Mouse (Mus musculus) intestine, embryonic 14.5 days (tissue): ENCODE measurements around the gene Dpp7. TPM values are rescaled to one million over a fixed set of nuclear protein-coding genes. Genes with fewer than 3 reads are reported as not detected.

Experiments
- ATAC-seq: fragments of 200-750 bp; cut with Nextera tagmentation; replicated peaks from 2 replicates; pipeline ENCODE4 v1.8.0; 2017; ENCODE audit warnings: low read depth, moderate number of reproducible peaks, moderate TSS enrichment, moderate library complexity; ENCODE audit not compliant: low FRiP score, low TSS enrichment
- DNase-seq: peaks from one replicate; pipeline ENCODE4 v3.0.0-alpha.2; 2018; ENCODE audit warnings: low spot score
- H3K27ac ChIP-seq: fragments of 300-500 bp; sonication (generic); 2 replicates; pipeline ENCODE4 v1.5.1; 2014; ENCODE audit warnings: low read depth, mild to moderate bottlenecking, control low read depth
- H3K27me3 ChIP-seq: fragments of 300-500 bp; sonication (generic); replicated peaks from 2 replicates; pipeline ENCODE4 v1.6.1; 2014; ENCODE audit warnings: low read length, control low read depth; ENCODE audit not compliant: control insufficient read depth, insufficient read depth
- H3K36me3 ChIP-seq: fragments of 300-500 bp; sonication (generic); 2 replicates; pipeline ENCODE4 v1.6.1; 2014; ENCODE audit warnings: low read length, control low read depth; ENCODE audit not compliant: control insufficient read depth, insufficient read depth
- H3K4me1 ChIP-seq: fragments of 300-500 bp; sonication (generic); replicated peaks from 2 replicates; pipeline ENCODE4 v1.6.1; 2014; ENCODE audit warnings: low read length, control low read depth, mixed read lengths; ENCODE audit not compliant: control insufficient read depth, insufficient read depth
- H3K4me2 ChIP-seq: fragments of 300-500 bp; sonication (generic); 2 replicates; pipeline ENCODE4 v1.6.1; 2014; ENCODE audit warnings: low read length
- H3K4me3 ChIP-seq: fragments of 300-500 bp; sonication (generic); 2 replicates; pipeline ENCODE4 v1.5.1; 2014; ENCODE audit warnings: low read depth, low read length, control low read depth, mixed read lengths
- H3K9ac ChIP-seq: fragments of 300-500 bp; sonication (generic); 2 replicates; pipeline ENCODE4 v1.6.1; 2014; ENCODE audit warnings: mild to moderate bottlenecking, low read length
- H3K9me3 ChIP-seq: fragments of 300-500 bp; sonication (generic); 2 replicates; pipeline ENCODE4 v1.6.1; 2016; ENCODE audit warnings: low read length, control low read depth; ENCODE audit not compliant: control insufficient read depth
- WGBS: fragments of 180-500 bp; shearing (Covaris S2); extraction: QIAGEN DNeasy Blood & Tissue Kit; methylation state at CpG from one replicate; pipeline ENCODE4 v1.1.7; 2014; 5-methylcytosine and 5-hydroxymethylcytosine counted together
- polyA plus RNA-seq: library from polyadenylated mRNA; unstranded; fragments of >200 nt; fragmentation: Nextera tagmentation; extraction: Ambion mirVana; gene quantifications from 2 replicates; pipeline ENCODE4 v1.2.1, GENCODE M21; 2014

The Dpp7 gene
- 24.1 and 26.5 TPM in 2 replicates for polyA plus RNA-seq

DNA sequence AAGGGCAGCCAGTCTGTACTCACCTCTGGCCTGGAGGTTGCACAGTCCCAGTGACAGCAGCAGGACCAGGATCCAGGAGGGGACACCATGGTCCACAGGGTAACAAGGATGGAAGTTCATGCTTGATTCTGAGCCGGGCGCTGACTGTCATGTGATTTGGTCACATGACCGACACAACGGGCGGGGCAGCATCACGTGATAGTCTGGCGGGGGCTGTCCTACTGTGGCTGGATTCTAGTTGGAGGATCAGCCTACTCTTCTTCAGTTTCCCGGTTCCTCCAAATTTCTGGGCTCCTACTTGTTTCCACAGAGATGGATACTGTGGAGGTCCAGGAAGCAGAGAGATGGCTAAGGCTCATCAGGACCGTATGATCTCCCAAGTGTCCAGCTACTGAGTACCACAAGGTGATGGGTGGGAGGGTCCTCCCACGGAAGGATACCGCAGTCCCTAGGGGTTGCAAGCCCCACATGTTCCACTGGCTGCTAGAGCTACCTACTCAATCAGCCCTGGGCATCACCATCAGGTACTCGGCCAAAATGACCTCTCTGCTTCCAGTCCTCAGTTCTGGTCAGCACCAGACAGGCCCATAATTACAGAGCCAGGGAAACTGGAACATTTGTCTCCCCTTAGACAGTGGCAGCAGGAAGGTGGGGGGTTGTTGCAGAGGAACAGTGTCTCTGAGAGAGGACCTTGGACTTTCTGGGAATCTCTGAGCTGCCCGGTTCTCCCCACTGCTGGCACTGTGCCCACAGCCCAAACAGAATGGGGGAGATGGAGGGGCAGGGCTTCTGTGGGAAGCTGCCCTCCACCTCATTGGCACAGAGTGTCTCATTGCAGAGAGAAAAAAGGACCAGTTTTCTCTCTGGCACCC lies at the start of gene Dpp7:
Gene Dpp7 (minus strand): TSS at position 152 of the 872 bp plus-strand sequence.
- peak within 1 kb of the TSS; percentile 95 for H3K4me2 ChIP-seq
- H3K36me3 ChIP-seq, result peaks cover 21% of the 10 kb centered on the region
- no peaks in the 10 kb centered on the region for H3K9me3 ChIP-seq
- no peaks in the 10 kb centered on the region for H3K27me3 ChIP-seq
- H3K27ac ChIP-seq, result no peak within 1 kb of the TSS
- peak within 1 kb of the TSS; percentile 45 for H3K9ac ChIP-seq
- DNase-seq, result peak; percentile 93
- peaks cover 12% of the 10 kb centered on the region for H3K4me1 ChIP-seq
- peak; percentile 76 for ATAC-seq
- peak within 1 kb of the TSS; percentile 40 for H3K4me3 ChIP-seq
- 2% methylated on average over 13 of the region's 13 CpGs for WGBS

DNA sequence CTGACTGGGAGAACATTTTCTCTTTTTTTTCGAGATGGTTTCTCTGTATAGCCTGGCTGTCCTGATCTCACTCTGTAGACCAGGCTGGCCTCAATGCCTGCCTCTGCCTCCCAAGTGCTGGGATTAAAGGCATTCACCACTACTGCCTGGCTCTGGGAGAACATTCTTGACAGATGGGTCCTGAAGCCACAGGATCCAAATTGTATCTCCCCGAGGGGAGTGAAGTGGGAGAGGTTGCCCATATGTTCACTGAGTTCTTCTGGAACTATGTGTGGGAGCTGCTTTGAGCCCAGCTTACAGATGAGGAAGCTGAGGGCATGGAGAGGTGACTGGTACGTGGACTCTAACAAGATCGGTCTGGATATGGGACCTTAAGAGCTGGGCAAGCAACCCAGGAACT lies 47.8 kb upstream of the Dpp7 start:
- Histone ChIP-seq H3K4me3 (no peak overlapping the region), H3K27ac (no peak overlapping the region), H3K4me1 (no peaks in the 10 kb centered on the region), H3K27me3 (peaks cover 59% of the 10 kb centered on the region), H3K36me3 (no peaks in the 10 kb centered on the region), H3K9me3 (no peaks in the 10 kb centered on the region), H3K9ac (no peak overlapping the region), H3K4me2 (peak overlapping the region; percentile 60)
- ATAC-seq (no peak), DNase-seq (no peak)
- WGBS, result 76% methylated on average over 4 of the region's 4 CpGs

DNA sequence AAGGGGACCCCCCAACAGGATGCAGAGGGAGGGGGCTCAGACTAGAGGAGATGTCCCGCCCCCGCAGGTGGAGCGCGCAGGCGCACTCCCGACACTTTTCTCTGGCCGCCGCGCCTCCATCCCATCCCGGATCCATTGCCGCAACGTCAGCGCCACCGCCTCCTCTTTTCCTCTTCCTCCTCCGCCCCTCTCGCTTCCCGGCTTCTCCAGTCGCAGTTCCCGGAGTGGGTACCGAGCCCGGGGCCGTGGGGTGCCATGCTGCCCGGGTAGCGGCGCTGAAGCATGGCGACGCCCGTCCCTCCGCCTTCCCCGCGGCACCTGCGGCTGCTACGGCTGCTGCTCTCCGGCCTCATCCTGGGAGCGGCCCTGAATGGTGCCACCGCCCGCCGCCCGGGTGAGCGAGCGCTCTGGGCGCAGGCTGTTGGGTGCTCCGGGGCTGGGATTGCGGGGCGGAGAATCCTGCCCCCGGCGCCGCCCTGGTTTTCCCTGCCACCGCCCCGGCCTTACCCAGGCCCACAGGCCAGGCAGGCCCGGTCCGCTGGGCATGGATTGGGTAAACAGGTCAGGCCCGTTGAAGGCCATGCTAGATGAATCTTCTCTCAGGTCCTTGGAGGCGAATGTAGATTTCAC lies 46.9 kb upstream of the Dpp7 start:
- Histone ChIP-seq H3K9ac (peak overlapping the region; percentile 46), H3K4me3 (peak overlapping the region; percentile 56), H3K4me1 (no peaks in the 10 kb centered on the region), H3K36me3 (no peaks in the 10 kb centered on the region), H3K4me2 (peak overlapping the region; percentile 60), H3K27me3 (peaks cover 67% of the 10 kb centered on the region), H3K27ac (peak overlapping the region; percentile 27; the same call in 1 of the 2 replicates), H3K9me3 (no peaks in the 10 kb centered on the region)
- ATAC-seq (peak; percentile 53), DNase-seq (no peak)
- 2% methylated on average over 53 of the region's 54 CpGs for WGBS

DNA sequence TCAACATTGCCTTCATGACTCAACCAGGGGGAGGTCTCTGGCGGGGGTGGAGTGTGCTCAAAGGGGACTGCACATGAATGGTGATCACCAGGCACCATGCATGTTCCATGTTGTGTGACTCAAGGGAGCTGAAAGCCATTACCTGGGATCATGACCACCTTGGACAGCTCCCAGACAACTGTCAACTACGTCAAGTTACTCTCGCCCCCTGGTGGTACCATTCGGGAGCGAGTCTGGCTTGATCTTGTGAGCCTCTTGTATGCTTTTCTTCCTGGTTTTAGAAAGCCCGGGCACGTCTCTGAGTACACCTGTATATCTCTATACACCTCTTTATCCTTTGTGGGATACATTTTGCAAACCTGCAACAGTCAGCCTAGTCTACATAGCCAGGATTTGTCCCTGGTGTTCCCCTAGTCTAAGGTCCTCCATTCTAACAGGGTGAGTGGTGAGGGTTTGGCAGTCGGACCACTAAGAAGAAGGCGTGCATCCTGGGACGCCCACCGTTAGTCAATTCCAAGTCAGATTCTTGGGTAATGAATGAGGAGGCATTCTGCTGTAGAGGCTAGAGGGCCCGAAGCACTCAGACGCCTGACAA lies 46.3 kb upstream of the Dpp7 start:
- Histone ChIP-seq H3K4me3 (peak overlapping the region; percentile 56), H3K4me1 (no peaks in the 10 kb centered on the region), H3K4me2 (peak overlapping the region; percentile 60), H3K27me3 (peaks cover 73% of the 10 kb centered on the region), H3K27ac (no peak overlapping the region), H3K36me3 (no peaks in the 10 kb centered on the region), H3K9ac (no peak overlapping the region), H3K9me3 (no peaks in the 10 kb centered on the region)
- ATAC-seq, result peak; percentile 25
- 2% methylated on average over 13 of the region's 13 CpGs for WGBS
- DNase-seq, result peak; percentile 97

DNA sequence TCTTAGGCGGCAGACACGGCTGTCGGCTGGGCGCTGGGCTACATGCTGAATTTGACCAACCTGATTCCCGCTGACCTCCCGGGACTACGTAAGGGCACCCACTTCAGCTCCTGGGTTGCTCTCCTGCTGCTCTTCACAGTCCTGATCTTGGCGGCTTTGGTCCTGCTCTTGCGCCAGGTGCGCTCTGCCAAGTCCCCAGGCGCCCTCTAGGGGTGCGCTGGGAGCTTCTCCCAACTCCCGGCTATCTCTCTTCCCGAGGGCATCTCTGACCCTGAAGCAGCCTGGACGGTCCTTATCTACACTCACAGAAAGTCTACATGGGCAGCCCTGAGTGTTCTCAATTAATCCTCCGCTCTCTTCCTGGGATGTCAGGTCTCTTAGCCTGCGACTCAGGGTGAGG lies 44.6 kb upstream of the Dpp7 start:
- WGBS, result 3% methylated on average over 17 of the region's 17 CpGs
- H3K4me2 ChIP-seq, result peak overlapping the region; percentile 26; the same call in 1 of the 2 replicates
- no peak overlapping the region for H3K4me3 ChIP-seq
- H3K27ac ChIP-seq, result no peak overlapping the region
- H3K4me1 ChIP-seq, result peaks cover 2% of the 10 kb centered on the region
- ATAC-seq (no peak), DNase-seq (peak; percentile 64)
- no peaks in the 10 kb centered on the region for H3K36me3 ChIP-seq
- H3K27me3 ChIP-seq, result peaks cover 87% of the 10 kb centered on the region
- no peaks in the 10 kb centered on the region for H3K9me3 ChIP-seq
- H3K9ac ChIP-seq, result no peak overlapping the region

DNA sequence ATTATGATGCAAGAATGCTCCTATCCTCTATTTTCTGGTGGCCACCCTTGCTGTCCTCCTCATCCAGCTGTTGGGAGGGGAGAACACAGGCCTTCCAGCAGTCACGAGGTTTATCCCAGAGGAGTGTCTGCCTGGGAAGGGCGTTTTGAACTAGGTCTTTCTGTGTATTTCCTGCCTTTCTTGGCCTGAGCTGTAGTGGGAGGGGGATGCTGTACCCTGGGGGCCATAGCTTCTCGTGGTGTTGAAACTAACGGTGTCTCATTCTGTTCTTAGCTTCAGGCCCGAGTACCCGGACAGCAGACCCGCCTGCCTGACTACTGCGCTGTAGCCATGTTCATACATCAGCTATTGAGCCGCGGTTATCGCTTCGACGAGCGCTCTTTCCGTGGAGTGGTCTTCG lies 44.1 kb upstream of the Dpp7 start:
- H3K9ac ChIP-seq, result no peak overlapping the region
- DNase-seq (no peak), ATAC-seq (no peak)
- H3K27me3 ChIP-seq, result peaks cover 92% of the 10 kb centered on the region
- H3K4me3 ChIP-seq, result no peak overlapping the region
- H3K4me1 ChIP-seq, result peaks cover 7% of the 10 kb centered on the region
- no peak overlapping the region for H3K27ac ChIP-seq
- no peaks in the 10 kb centered on the region for H3K36me3 ChIP-seq
- H3K4me2 ChIP-seq, result peak overlapping the region; percentile 26; the same call in 1 of the 2 replicates
- WGBS, result 22% methylated on average over 16 of the region's 16 CpGs
- no peaks in the 10 kb centered on the region for H3K9me3 ChIP-seq

DNA sequence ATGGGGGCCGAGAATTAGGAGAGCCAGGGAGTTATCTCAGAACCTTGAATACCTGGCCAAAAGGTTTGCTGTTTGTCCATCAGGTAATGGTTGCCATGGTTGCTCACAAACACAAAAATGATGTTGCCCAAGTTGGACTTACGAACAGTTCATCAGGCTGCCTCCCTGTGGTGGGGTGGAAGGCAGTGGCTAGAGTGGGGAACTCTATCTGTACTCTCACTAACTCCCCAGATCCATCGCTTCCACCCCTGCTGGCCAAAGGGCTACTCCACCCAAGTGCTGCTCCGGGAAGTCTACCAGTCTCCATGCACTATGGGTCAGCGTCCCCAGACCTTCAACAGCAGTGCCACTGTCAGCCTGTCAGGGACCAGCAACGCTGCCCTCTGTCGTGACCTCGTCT lies 42.9 kb upstream of the Dpp7 start, which contains the start of gene Npdc1:
Gene Npdc1 (plus strand): TSS at position 301 of the 400 bp plus-strand sequence.
- ATAC-seq (no peak), DNase-seq (no peak)
- Histone ChIP-seq H3K9me3 (no peaks in the 10 kb centered on the region), H3K9ac (no peak within 1 kb of the TSS), H3K4me2 (no peak within 1 kb of the TSS), H3K27me3 (peaks cover 93% of the 10 kb centered on the region), H3K4me3 (no peak within 1 kb of the TSS), H3K27ac (no peak within 1 kb of the TSS), H3K36me3 (no peaks in the 10 kb centered on the region), H3K4me1 (peaks cover 12% of the 10 kb centered on the region)
- 65% methylated on average over 8 of the region's 8 CpGs for WGBS

DNA sequence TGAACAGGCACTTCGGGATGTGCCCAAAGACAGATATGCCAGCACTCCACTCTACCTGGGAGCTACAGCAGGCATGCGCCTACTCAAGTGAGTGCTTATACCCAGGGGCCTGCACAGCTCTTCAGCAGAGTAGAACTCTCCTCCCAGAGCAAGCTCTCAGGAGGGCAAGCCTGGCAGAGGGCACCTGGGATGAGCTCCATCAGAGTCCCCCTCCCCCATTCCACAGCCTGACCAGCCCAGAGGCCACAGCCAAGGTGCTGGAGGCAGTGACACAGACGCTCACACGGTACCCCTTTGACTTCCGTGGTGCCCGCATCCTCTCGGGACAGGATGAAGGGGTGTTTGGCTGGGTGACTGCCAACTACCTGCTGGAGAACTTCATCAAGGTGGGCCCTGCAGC lies 41.9 kb upstream of the Dpp7 start:
- no peak overlapping the region for H3K27ac ChIP-seq
- WGBS, result 92% methylated on average over 7 of the region's 7 CpGs
- H3K4me2 ChIP-seq, result no peak overlapping the region
- H3K36me3 ChIP-seq, result no peaks in the 10 kb centered on the region
- H3K9ac ChIP-seq, result no peak overlapping the region
- no peak for DNase-seq
- no peaks in the 10 kb centered on the region for H3K9me3 ChIP-seq
- ATAC-seq, result no peak
- no peak overlapping the region for H3K4me3 ChIP-seq
- peaks cover 12% of the 10 kb centered on the region for H3K4me1 ChIP-seq
- peaks cover 84% of the 10 kb centered on the region for H3K27me3 ChIP-seq
